Mouse (Mus musculus): ENCODE measurements around the gene Sars2. TPM values are rescaled to one million over a fixed set of nuclear protein-coding genes. Genes with fewer than 3 reads are reported as not detected.

Sars2 gene
- total and polyA plus RNA-seq, 3 experiments = 10.5 to 24.9 (median 17.1) TPM

DNA sequence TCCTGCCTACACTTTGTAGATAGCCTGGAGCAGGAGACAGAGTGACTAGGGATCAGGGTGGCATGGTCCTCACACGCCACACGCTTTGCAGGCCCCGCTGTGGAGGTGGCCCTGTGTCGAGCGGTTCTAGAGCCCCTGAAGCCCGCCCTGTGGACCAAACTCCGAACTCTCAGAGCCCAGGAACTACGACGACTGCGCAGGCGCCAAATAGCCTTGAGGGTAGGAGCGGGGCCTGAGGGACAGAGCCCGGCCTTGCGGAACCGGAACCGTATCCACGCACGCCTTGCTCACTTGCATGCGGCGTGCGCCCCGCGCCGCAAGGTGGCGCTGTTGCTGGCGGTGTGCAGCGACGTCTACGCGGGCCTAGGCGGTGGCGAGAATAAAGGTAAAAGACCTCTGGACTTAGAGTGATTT lies 54.8 kb downstream of the Sars2 start:
- Histone ChIP-seq H3K79me2 (replicated peaks; ENCODE audit: control insufficient read depth, extremely low read depth, insufficient read depth, poor library complexity, severe bottlenecking) (peaks cover 12% of the 10 kb centered on the region), H3K27ac (ENCODE audit: insufficient read depth, low read depth) (peak overlapping the region; percentile 90), H3K4me1 (ENCODE audit: control insufficient read depth in 1 of 2, insufficient read depth in 2 of 2) (peaks cover 18 to 39% of the 10 kb centered on the region in 2 experiments), H3K36me3 (replicated peaks in 1 of 2; ENCODE audit: control insufficient read depth in 1 of 2, insufficient read depth in 1 of 2, low read length in 1 of 2) (peaks cover 21 to 32% of the 10 kb centered on the region in 2 experiments), H3K4me3 (replicated peaks in 1 of 3; ENCODE audit: low read depth in 2 of 3, low read length in 2 of 3, poor library complexity in 1 of 3) (peak overlapping the region; percentile 64 to 87 (median 84)), H3K9me3 (replicated peaks; ENCODE audit: low read length) (no peaks in the 10 kb centered on the region), H3K9ac (ENCODE audit: insufficient read depth, low read depth) (peak overlapping the region; percentile 86), H3K4me2 (ENCODE audit: insufficient read depth, low read depth, poor library complexity, severe bottlenecking) (peak overlapping the region; percentile 85), H3K27me3 (replicated peaks) (no peaks in the 10 kb centered on the region)
- peak; percentile 94 for DNase-seq (ENCODE audit: extremely low read depth)
- TF ChIP-seq JUN (IDR thresholded peaks at IDR 0.05; ENCODE audit: insufficient read depth, low read depth, low read length) (no peak), SIN3A (IDR thresholded peaks at IDR 0.05; ENCODE audit: low read length) (peak; percentile 84), POLR2AphosphoS2 (IDR thresholded peaks at IDR 0.05; ENCODE audit: low read depth, low read length) (no peak), HCFC1 (IDR thresholded peaks at IDR 0.05; ENCODE audit: low read depth, low read length) (peak; percentile 63), USF2 (conservative IDR thresholded peaks at IDR 0.05; ENCODE audit: low read depth, low read length) (no peak; the same call in 1 of the 2 replicates), ZC3H11A (IDR thresholded peaks at IDR 0.05; ENCODE audit: low read depth, low read length) (peak; percentile 48; the same call in 1 of the 2 replicates), MYC (IDR thresholded peaks at IDR 0.05; ENCODE audit: low read depth, low read length) (peak; percentile 97), TBP (conservative IDR thresholded peaks at IDR 0.05; ENCODE audit: low read depth, low read length) (no peak), E2F4 (IDR thresholded peaks at IDR 0.05; ENCODE audit: insufficient replicate concordance, low read depth, low read length) (no peak), CHD2 (IDR thresholded peaks at IDR 0.05; ENCODE audit: low read length) (no peak), ELF1 (IDR thresholded peaks at IDR 0.05; ENCODE audit: low read depth, low read length) (peak; percentile 89), PAX5 (IDR thresholded peaks at IDR 0.05; ENCODE audit: low read length) (no peak), RCOR1 (conservative IDR thresholded peaks at IDR 0.05; ENCODE audit: low read depth, low read length) (0 out of 2 replicates have a peak, but pooled peaks have one; percentile 29), ZNF384 (IDR thresholded peaks at IDR 0.05; ENCODE audit: low read depth, low read length) (peak; percentile 79), JUND (conservative IDR thresholded peaks at IDR 0.05; ENCODE audit: low read depth, low read length) (no peak), EP300 (IDR thresholded peaks at IDR 0.05; ENCODE audit: low read length) (no peak), UBTF (IDR thresholded peaks at IDR 0.05; ENCODE audit: low read depth, low read length) (peak; percentile 80), MAFK (IDR thresholded peaks at IDR 0.05; ENCODE audit: insufficient replicate concordance, low read length) (no peak), NRF1 (IDR thresholded peaks at IDR 0.05; ENCODE audit: low read depth, low read length) (peak; percentile 82), IRF4 (IDR thresholded peaks at IDR 0.05; ENCODE audit: low read depth, low read length) (peak; percentile 77), KAT2A (IDR thresholded peaks at IDR 0.05; ENCODE audit: insufficient replicate concordance, low read length) (0 out of 2 replicates have a peak, but pooled peaks have one; percentile 48), BHLHE40 (IDR thresholded peaks at IDR 0.05; ENCODE audit: low read depth, low read length) (peak; percentile 94), ZMIZ1 (IDR thresholded peaks at IDR 0.05; ENCODE audit: low read depth, low read length) (peak; percentile 15; the same call in 1 of the 2 replicates), RAD21 (IDR thresholded peaks at IDR 0.05; ENCODE audit: low read depth, low read length) (peak; percentile 82), SMC3 (IDR thresholded peaks at IDR 0.05; ENCODE audit: low read depth, low read length) (peak; percentile 93), CTCF (conservative IDR thresholded peaks at IDR 0.05 in 1 of 2, IDR thresholded peaks at IDR 0.05 in 1 of 2; ENCODE audit: low read depth in 2 of 2, low read length in 2 of 2) (peak; percentile 68 to 97), ZKSCAN1 (IDR thresholded peaks at IDR 0.05; ENCODE audit: borderline replicate concordance, low read depth, low read length) (no peak), NELFE (IDR thresholded peaks at IDR 0.05; ENCODE audit: low read depth, low read length) (peak; percentile 57; the same call in 1 of the 2 replicates), MAX (IDR thresholded peaks at IDR 0.05; ENCODE audit: low read length) (peak; percentile 95), MAZ (IDR thresholded peaks at IDR 0.05; ENCODE audit: low read depth, low read length) (peak; percentile 66; the same call in 1 of the 2 replicates), ETS1 (conservative IDR thresholded peaks at IDR 0.05; ENCODE audit: low read depth, low read length) (peak; percentile 40; the same call in 1 of the 2 replicates), MXI1 (IDR thresholded peaks at IDR 0.05; ENCODE audit: low read depth, low read length) (peak; percentile 93), CHD1 (IDR thresholded peaks at IDR 0.05; ENCODE audit: low read depth, low read length) (no peak), GABPA (IDR thresholded peaks at IDR 0.05; ENCODE audit: insufficient replicate concordance, low read depth, low read length) (no peak), POLR2A (IDR thresholded peaks at IDR 0.05; ENCODE audit: low read depth, low read length) (peak; percentile 61), USF1 (IDR thresholded peaks at IDR 0.05; ENCODE audit: low read depth, low read length) (no peak), TCF12 (IDR thresholded peaks at IDR 0.05; ENCODE audit: low read depth, low read length) (peak; percentile 80), MEF2A (IDR thresholded peaks at IDR 0.05; ENCODE audit: borderline replicate concordance, low read depth, low read length) (peak; percentile 69)
- dilution Hi-C loops (cut with MboI; ENCODE audit: extremely low pct_ligation_motif_present, extremely low pct_unique_long_range_greater_than_20kb, low sequenced_read_pairs) = no loop called here
- in situ Hi-C loops (cut with MboI; ENCODE audit: low pct_ligation_motif_present, low pct_unique_long_range_greater_than_20kb, low sequenced_read_pairs) = loop anchor here (5.0 to 25.0 kb wide), 2 partner anchors 71 to 241 kb away; no protein-coding TSS in a partner anchor

Data from CH12.LX (cell line).